In genomic region chrX:9179011-9179410, GRCm38 (mm10) we compare ENCODE assay signal across 22 mouse cellular contexts. TPM values are rescaled to one million over a fixed set of nuclear protein-coding genes. Genes with fewer than 3 reads are reported as not detected.
A peak's percentile ranks its signal among the peaks of the same experiment; 100 is the strongest.
DNase-seq lines count a peak whose midpoint lies in the region; TF ChIP-seq lines count a peak whose summit lies in the region.
"Had no signal": no experiment of that assay in that cellular context is flagged by ENCODE, and none has a peak within 500 bp of the region (broad histone marks: within the 10 kb centered on the region; RNA-seq: fewer than 3 reads in every experiment).

No protein-coding gene starts in this region.

- no peak for TF ChIP-seq POLR2A in MEL (IDR thresholded peaks at IDR 0.05; ENCODE audit: control insufficient read depth in 1 of 2, insufficient read depth in 1 of 2, low read depth in 1 of 2, low read length in 2 of 2, poor library complexity in 1 of 2)

- no peaks in the 10 kb centered on the region for H3K79me2 ChIP-seq in MEL (ENCODE audit: control insufficient read depth, insufficient read depth, low read length, poor library complexity)

- TF ChIP-seq RAD21 in MEL (IDR thresholded peaks at IDR 0.05; ENCODE audit: low read depth, low read length): no peak

- DNase-seq in adrenal gland, postnatal 10 days: peak; percentile 5
- DNase-seq in adrenal gland, postnatal 25 days: no peak
- peak; percentile 1 to 2 for DNase-seq in left cerebral cortex, adult 18-20 months (ENCODE audit: low spot score in 2 of 2)
- no peak for DNase-seq in left cerebral cortex, adult 9 months (ENCODE audit: low spot score in 2 of 2)
- peak; percentile 10 for DNase-seq in MEL (ENCODE audit: low read depth, low spot score)
- DNase-seq in brain, adult 2 months (ENCODE audit: low read depth, low spot score): peak; percentile 25
- DNase-seq in natural killer cell, adult 2 months (ENCODE audit: low spot score in 2 of 2): no peak
- no peak for DNase-seq in heart, postnatal 14 days
- DNase-seq: adrenal gland, adult 8-10 months; cerebellum, adult 18-20 months; cerebellum, adult 9-10 months; cerebellum, postnatal 14 days; forebrain, postnatal 0 days; gastrocnemius, postnatal 10 days; gastrocnemius, postnatal 36 days; heart, adult 2 months had no signal

- no peaks in the 10 kb centered on the region for H3K36me3 ChIP-seq in MEL (ENCODE audit: control insufficient read depth in 1 of 2, insufficient read depth in 2 of 2, low read length in 2 of 2)
- H3K36me3 ChIP-seq: forebrain, embryonic 10.5 days; heart, embryonic 10.5 days; heart, embryonic 13.5 days; hindbrain, embryonic 12.5 days; hindbrain, embryonic 15.5 days had no signal

- no peak overlapping the region for H3K4me3 ChIP-seq in MEL (ENCODE audit: control insufficient read depth in 1 of 2, insufficient read depth in 1 of 2, low read depth in 2 of 2, low read length in 2 of 2)
- H3K4me3 ChIP-seq: forebrain, embryonic 10.5 days; heart, adult 2 months; heart, embryonic 10.5 days; heart, embryonic 13.5 days; hindbrain, embryonic 12.5 days; hindbrain, embryonic 15.5 days had no signal

- no peak overlapping the region for H3K27ac ChIP-seq in MEL (ENCODE audit: control insufficient read depth, low read depth, low read length)
- H3K27ac ChIP-seq: forebrain, embryonic 10.5 days; heart, adult 2 months; heart, embryonic 10.5 days; heart, embryonic 13.5 days; hindbrain, embryonic 12.5 days; hindbrain, embryonic 15.5 days had no signal

- intact Hi-C loops in heart, postnatal 14 days (cut with DNase I): no loop called here

- no peak for TF ChIP-seq EP300 in MEL (IDR thresholded peaks at IDR 0.05; ENCODE audit: low read depth in 1 of 2, low read length in 2 of 2)

- no peak overlapping the region for H3K9ac ChIP-seq in MEL (ENCODE audit: control insufficient read depth, low read depth, low read length, poor library complexity, severe bottlenecking)
- H3K9ac ChIP-seq: forebrain, postnatal 0 days; heart, embryonic 13.5 days; hindbrain, embryonic 12.5 days; hindbrain, embryonic 15.5 days had no signal

- H3K27me3 ChIP-seq in MEL (ENCODE audit: control insufficient read depth in 1 of 2, insufficient read depth in 2 of 2, low read length in 2 of 2): peaks cover 1 to 2% of the 10 kb centered on the region in 2 experiments; a peak in 2 of 4 replicates
- H3K27me3 ChIP-seq: heart, embryonic 13.5 days; hindbrain, embryonic 12.5 days; hindbrain, embryonic 15.5 days had no signal

- H3K9me3 ChIP-seq in MEL (replicated peaks; ENCODE audit: insufficient read depth, low read length): no peaks in the 10 kb centered on the region
- H3K9me3 ChIP-seq: forebrain, embryonic 10.5 days; heart, embryonic 10.5 days; heart, embryonic 13.5 days; hindbrain, embryonic 12.5 days; hindbrain, embryonic 15.5 days had no signal

- TF ChIP-seq CTCF in MEL (IDR thresholded peaks at IDR 0.05 in 2 of 3, conservative IDR thresholded peaks at IDR 0.05 in 1 of 3; ENCODE audit: control insufficient read depth in 1 of 3, insufficient read depth in 1 of 3, low read depth in 2 of 3, low read length in 3 of 3, poor library complexity in 1 of 3, severe bottlenecking in 1 of 3): no peak

- H3K4me1 ChIP-seq in MEL (ENCODE audit: control insufficient read depth in 1 of 2, insufficient read depth in 2 of 2, low read length in 2 of 2): no peaks in the 10 kb centered on the region
- H3K4me1 ChIP-seq: forebrain, embryonic 10.5 days; heart, embryonic 10.5 days; heart, embryonic 13.5 days; hindbrain, embryonic 12.5 days; hindbrain, embryonic 15.5 days had no signal

TF ChIP-seq in MEL, 35 proteins besides CTCF, POLR2A, EP300 and RAD21:
- TF ChIP-seq UBTF (IDR thresholded peaks at IDR 0.05; ENCODE audit: borderline replicate concordance, insufficient read depth, low read depth, low read length) (no peak), MEF2A (IDR thresholded peaks at IDR 0.05; ENCODE audit: extremely low read depth, insufficient replicate concordance, low read depth, low read length, poor library complexity, severe bottlenecking) (no peak), GABPA (IDR thresholded peaks at IDR 0.05; ENCODE audit: low read depth, low read length) (no peak), BHLHE40 (IDR thresholded peaks at IDR 0.05; ENCODE audit: borderline replicate concordance, low read depth, low read length) (no peak), MYC (IDR thresholded peaks at IDR 0.05; ENCODE audit: low read depth, low read length) (no peak), SIN3A (IDR thresholded peaks at IDR 0.05; ENCODE audit: low read length) (no peak), ZKSCAN1 (IDR thresholded peaks at IDR 0.05; ENCODE audit: low read depth, low read length) (no peak), RCOR1 (IDR thresholded peaks at IDR 0.05; ENCODE audit: low read depth, low read length) (no peak), MXI1 (IDR thresholded peaks at IDR 0.05; ENCODE audit: low read depth, low read length) (no peak), POLR2AphosphoS2 (IDR thresholded peaks at IDR 0.05; ENCODE audit: low read length) (no peak), POLR2AphosphoS5 (IDR thresholded peaks at IDR 0.05; ENCODE audit: borderline replicate concordance, low read depth, low read length) (no peak), ELF1 (IDR thresholded peaks at IDR 0.05; ENCODE audit: low read depth, low read length) (no peak), CHD2 (IDR thresholded peaks at IDR 0.05; ENCODE audit: low read length) (no peak), ZC3H11A (IDR thresholded peaks at IDR 0.05; ENCODE audit: low read depth, low read length) (no peak), NRF1 (IDR thresholded peaks at IDR 0.05; ENCODE audit: insufficient read depth, low read depth, low read length, poor library complexity, severe bottlenecking) (no peak), GATA1 (IDR thresholded peaks at IDR 0.05; ENCODE audit: low read depth, low read length) (no peak), NELFE (IDR thresholded peaks at IDR 0.05; ENCODE audit: low read depth, low read length) (no peak), TCF12 (IDR thresholded peaks at IDR 0.05; ENCODE audit: low read depth, low read length) (no peak)
TF ChIP-seq in MEL: peak in this region for 0.

RNA-seq across cellular contexts. Expression of gene Lancl3, which starts 20.7 kb away (rescaled TPM):
- total RNA-seq in adrenal gland, postnatal 10 days (2021): 1 to 10 TPM; 2.1 to 2.9 TPM
- total RNA-seq in adrenal gland, postnatal 25 days (2021): 1.8 and 2.2 TPM in 2 replicates
- total RNA-seq in left cerebral cortex, adult 18-20 months (2021): 1 to 10 TPM; 7.2 to 7.4 TPM
- total RNA-seq in MEL (2012; rRNA removed): not detected in 2 replicates
- polyA plus RNA-seq in MEL (2012; ENCODE audit: insufficient read depth in 1 of 2, insufficient read length in 2 of 2, low read depth in 1 of 2, low replicate concordance in 2 of 2, missing spikeins in 1 of 2): under 1 TPM in 1 of 2 experiments, not detected in 1; 0.03 TPM
- 1 to 10 TPM; 4.0 to 4.1 TPM for total RNA-seq in heart, postnatal 14 days (2021)
- total RNA-seq: granulocyte monocyte progenitor cell, adult 5-6 weeks had no signal

Comparison
In these comparisons a context has a peak if more than half of its experiments do, and no peak if none do; other contexts are left out.
1. DNase-seq: peak in adrenal gland, postnatal 10 days (single experiment), left cerebral cortex, adult 18-20 months (2 of 2), MEL (single experiment) and brain, adult 2 months (single experiment); none in adrenal gland, postnatal 25 days (single experiment), left cerebral cortex, adult 9 months (0 of 2), natural killer cell, adult 2 months (0 of 2) and heart, postnatal 14 days (0 of 2).